Mouse (Mus musculus): Measurements from ENCODE around the gene Ubtd1.

- no peak for TF ChIP-seq POLR2A (IDR thresholded peaks at IDR 0.05; ENCODE audit: borderline replicate concordance, low read depth, low read length)
- TF ChIP-seq CTCF (IDR thresholded peaks at IDR 0.05; ENCODE audit: low read depth, low read length) = no peak
Observed at GRCm38 (mm10) chr19:42031112-42031511, 49.5 kb downstream of the Ubtd1 start.

All from bone marrow macrophage, adult 2 months (primary cell).